Mouse (Mus musculus) hematopoietic stem cell, adult 5-6 weeks (primary cell): ENCODE measurements at regions not wholly inside any gene's neighbourhood (a gene's known extent, or its start where the extent isn't known, plus 50 kb on each side); places are given as distances from the start of the nearest gene placed in this dataset.

ENCODE experiments used
- ATAC-seq, 2 experiments: fragments of 125-278 bp in 1 of 2; replicated peaks in 1 of 2; 2 replicates each; pipeline ENCODE4 v1.8.0; 2016 to 2017; ENCODE audit warnings: inconsistent platforms in 2 of 2, mild to moderate bottlenecking in 2 of 2, moderate number of reproducible peaks in 2 of 2, low read depth in 1 of 2, moderate TSS enrichment in 1 of 2; ENCODE audit not compliant: low FRiP score in 2 of 2, poor library complexity in 2 of 2, severe bottlenecking in 2 of 2, insufficient read depth in 1 of 2, low TSS enrichment in 1 of 2

DNA sequence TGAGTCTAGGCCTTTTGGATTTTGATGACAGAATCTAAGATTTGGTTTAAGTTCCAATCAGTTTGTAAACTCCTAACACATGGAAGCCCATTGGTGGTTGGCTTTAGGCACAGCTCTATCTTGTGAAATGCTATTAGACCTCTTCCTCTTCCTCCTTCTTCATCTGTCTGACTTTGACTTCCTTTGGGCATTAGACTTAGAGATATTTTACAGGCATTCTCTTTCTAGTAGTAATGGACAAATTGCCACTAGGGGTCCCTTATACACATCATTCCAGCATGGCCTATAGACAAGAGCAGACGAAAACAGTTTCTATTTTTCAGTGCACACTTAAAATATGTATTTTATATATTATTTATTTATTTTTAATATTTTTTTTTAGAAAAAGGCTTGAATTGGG, 221.5 kb downstream of the 1500009L16Rik start:
- no peak for ATAC-seq

DNA sequence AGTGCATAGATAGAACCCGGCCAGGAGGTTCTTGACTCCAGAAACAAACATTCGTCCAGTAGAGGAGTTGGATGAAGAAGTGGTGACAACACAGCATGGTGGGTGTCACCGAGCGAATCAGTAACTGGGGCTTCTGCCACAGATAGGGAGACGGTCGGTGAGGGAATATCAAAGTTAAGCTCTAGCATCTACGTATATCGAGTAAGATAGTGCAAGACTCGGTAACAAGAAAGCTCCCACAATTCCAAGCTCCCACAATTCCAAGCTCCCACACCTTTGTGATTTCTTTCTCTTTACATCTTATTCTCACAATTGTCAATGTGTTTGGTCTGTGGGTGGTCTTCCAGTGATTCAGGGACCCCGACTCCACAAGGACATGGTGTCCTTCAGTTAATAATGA, 222.2 kb downstream of the 1500009L16Rik start:
- no peak for ATAC-seq

DNA sequence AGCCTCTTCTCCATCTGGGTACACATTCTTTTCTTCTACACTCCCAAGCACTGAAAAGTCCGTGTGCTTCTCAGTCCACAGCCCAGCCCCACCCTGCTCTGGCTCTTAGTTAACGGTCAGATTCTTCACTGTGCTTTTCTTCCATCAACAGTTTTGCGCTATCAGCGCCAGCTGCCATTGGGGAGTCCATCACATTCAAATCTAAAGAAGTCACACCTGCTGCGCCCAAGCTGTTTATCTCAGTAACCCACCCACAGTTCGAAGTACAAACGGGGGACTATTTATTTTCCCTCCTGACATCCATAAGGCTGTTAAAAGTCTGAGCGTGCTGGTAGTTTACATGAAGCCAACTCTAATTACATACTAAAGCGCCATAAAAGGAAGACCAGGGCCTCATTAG, 222.8 kb downstream of the 1500009L16Rik start:
- no peak for ATAC-seq

DNA sequence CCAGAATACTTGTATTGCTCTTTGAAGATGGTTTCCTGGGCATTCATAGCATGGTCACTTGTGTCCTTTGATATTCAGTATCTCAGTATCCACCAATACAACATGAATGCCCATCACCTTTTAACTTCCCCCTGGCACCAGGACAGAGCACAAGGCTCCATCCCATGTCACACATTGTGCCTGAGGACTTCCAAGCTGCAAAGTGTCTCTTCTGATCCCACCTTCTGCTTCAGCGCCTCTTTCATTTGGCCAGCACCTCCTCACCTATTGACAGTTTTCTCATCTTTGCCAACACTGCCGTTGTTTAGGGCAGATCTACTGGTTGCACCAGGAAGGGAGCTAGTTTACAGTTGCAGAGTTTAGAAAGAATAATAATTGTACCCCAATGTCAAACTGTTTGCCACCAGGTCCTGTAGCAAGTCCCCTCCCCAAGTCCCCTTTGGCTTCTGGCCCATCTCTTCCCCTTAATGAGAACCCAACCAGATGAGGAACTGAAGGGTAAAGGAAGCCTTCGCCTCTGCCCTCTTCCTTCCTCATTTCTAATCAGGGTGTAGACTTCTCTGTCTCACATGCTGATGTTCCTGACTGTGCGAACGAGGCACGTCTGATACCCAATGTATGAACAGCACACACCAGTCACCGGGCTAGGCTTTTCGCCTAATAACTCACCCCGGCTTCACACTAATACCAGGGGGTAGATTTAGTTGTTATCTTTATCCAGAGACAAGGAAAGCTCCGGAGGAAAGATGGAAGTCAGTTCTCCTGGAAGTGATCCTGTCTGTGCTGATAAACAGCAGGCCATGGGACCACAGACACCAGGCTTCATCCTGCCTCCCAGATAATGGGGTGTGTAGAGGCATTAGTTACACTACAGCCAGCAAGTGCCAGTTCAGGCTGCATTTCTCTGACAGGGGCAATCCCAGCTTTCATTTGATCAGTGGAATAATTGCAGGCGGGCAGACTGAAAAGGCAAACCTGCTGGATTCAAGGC, 223.8 kb downstream of the 1500009L16Rik start:
- ATAC-seq, result peak; percentile 93 to 94

DNA sequence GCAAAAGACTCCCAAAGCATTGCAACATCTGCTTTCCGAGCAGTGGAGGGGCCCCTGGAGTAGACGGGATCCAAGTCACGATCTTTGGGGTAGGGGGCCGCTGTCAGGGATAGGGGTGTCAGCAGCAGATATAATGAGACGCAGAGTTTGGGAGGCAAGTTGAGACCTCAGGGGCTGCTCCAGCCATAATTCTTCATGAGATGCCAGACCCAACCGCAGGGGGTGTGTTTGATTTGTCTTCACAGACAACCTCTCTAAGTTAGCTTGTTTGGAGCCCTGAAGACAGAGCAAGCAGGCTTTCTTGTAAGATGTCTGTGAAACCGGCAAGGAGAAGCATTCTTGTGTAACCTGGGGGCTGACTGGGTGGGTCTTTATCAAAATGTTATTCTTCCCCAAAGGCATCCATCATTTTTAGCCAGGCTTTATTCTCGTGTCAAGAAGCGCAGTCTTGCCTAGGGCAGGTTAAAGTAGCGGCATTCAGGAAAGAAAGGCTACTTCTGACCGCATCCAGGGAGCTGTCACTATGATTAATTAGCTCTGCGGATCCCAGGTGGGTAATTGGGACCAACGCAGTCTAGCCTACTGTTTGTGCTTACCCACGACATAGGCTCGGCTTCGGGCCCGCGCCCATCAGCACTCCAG, 234.6 kb downstream of the 1500009L16Rik start:
- no peak for ATAC-seq

DNA sequence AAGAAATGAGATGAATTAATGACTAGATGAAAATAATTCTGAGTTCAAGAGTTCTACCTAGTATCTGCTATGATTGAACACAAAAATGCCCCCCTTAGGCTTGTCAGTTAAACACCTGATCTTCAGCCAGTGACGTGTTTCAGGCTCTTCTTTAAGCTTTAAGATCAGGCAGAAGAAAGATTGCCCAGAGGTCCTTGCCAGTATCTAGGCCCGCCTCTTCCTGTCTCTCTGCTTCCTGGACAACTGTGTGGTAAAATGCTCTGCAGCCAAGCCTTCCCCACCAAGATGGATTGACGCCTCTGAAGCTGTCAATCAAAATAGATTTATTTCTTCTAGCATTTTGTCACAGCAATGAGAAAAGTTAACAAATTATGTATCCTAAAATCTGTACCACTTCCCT, 235.7 kb downstream of the 1500009L16Rik start:
- 0 out of 4 replicates have a peak, but pooled peaks of 1 of the 2 experiments have one; percentile 17 for ATAC-seq

DNA sequence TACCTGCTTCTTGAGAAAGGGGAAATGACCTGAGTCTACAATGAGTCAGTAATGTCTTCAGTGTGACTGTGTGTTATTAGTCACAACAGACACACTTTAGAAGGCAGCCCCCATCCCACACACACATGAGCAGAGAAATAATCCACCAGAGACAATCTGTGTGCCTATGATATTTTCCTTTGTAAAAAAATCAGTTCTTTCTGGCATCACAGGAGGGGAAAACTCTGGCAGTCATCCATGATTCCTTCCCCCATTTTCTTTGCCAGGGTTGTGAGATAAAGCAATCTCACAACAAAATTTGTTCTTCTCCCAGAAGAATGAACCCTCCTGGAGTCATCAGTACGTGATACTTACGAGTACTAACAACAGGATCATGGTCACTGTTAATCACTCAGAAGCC, 236.2 kb downstream of the 1500009L16Rik start:
- no peak for ATAC-seq

DNA sequence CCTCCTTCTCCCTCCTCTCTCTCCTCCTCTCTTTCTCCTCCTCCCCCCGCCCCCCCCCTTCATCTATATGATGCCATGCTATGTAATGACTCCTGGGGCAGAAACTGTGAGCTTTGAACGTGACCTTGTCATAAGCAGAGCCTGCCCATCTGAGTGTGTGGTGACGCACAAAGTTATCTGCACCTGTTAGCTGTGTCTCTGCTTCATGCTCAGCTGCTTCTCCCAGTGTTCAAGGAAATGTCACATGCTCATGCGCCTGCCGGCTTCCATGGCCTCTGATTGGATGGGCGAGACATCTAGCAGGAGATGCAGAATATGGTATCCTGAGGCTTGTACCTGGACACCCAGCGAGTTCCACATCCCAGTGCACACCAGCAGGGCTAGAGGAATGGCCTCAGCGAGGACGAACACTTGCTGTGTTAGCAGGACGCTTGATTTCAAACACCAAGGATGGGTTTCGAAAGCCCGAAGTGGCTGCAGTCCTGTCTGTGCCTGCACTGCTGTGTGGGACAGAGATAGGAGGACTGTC, 240.6 kb downstream of the 1500009L16Rik start:
- no peak for ATAC-seq

DNA sequence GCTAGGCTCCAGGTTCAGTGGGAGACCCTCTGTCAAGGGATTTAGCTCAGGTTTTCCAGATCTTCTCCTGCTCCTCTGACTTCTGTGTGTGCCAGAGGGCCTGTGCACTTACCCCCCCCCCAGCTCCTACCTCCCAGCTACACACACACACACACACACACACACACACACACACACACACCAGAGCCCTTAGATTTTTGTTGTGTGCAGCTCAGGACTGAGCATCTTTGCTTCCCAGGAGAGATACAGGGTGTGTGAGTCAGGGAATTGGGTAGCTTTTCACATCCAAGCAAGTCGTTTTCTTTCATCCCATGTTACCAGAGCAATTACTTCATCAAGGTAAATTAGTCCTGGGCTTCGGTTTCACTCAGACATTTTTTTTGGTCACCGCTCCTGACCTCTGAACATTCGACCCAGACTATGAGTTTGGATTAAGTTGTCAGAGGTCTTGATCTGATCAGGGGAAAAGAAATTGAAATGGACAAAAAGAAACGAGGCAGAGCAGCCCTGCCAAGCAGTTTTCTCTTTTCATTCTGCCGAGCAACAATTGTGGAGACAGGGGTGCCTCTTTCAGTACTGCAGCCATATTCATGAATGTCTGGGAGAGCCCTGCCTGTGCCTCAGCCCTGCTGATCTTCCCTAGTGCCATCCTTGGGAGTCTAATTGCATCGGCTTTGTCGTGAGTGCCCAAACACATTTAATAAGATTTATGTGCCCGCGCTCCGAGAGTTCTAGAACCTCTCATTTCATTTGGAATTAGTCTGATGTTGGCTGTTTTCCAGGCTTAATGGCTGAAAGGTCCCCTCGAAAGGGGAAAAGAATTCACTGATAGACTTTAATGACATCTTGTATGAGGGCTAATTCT, 241.3 kb downstream of the 1500009L16Rik start:
- no peak for ATAC-seq

DNA sequence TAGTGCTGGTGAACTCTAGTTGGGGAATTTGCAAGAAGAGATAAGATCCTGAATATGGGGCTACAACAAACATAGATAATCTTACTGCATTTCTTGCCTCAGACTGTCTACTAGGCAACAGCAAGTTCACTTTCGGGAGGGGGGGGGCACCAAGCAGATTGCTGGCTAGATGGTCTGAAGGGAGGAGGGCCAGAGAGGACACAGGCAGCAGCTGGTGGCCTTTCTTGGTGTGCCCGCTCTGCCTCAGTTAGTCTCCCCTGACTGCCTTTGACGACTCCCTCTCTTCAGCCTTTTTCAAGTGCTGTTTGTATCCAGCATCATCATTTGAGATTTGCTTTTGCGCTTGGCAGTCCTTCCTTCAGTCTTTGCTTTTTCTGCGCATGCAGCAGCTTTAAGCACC, 242.2 kb downstream of the 1500009L16Rik start:
- no peak for ATAC-seq

DNA sequence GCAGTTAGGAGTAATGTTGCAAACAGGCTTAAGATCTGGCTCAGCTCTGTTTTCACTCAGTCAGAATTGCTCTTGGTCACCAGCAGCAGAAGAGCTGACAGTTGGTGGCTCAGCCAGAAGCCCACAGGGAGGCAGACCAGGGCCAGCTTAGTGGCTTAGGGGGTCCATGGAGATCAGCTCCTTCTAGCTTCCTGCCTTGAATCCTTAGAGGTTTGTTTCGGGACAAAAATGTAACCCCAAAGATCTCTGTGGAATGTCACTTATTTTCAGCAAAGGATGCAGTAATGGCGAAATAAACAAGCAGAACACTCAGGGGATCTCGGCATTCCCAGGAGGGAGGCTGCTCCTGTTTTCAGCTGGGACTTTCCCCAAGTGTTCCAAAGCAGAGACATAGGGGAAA, 247.8 kb downstream of the 1500009L16Rik start:
- no peak for ATAC-seq

DNA sequence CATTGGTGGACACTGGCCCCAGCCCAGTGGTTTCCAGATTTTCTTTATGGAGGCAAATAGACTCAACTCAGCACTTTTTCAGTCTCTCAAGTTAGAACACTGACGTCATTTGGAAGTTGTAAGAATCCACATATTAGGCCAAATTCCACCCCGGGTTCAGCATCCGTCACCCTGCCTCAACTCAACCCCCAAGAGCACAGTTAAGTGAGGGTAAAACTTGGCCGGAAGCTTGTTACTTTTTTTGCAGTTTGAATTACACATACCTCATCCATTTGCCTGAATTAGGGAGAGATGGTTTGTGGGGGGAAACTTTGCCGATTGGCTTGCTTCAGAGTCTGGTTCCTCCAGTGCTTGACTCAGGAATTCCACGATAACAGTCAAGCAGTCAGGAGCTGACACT, 251.9 kb downstream of the 1500009L16Rik start:
- ATAC-seq, result no peak

DNA sequence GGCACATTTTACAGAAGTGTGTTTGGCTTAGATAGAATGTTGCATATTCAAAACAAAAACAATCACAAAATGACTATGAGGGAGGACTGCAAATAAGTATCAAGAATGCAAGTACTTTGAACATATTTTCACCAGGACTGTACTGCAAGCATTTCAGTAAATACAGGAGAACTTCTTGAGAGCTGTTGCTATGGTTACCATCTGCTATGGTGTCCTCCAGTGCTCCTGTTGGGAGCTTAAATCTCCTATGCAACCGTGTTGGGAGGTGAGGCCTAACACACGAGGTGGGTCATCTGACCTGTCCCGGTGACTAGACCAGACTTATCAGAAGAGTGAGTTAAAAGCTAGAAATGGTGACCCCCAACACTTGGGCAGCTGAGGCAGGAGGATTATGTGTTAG, 253.9 kb downstream of the 1500009L16Rik start:
- no peak for ATAC-seq

DNA sequence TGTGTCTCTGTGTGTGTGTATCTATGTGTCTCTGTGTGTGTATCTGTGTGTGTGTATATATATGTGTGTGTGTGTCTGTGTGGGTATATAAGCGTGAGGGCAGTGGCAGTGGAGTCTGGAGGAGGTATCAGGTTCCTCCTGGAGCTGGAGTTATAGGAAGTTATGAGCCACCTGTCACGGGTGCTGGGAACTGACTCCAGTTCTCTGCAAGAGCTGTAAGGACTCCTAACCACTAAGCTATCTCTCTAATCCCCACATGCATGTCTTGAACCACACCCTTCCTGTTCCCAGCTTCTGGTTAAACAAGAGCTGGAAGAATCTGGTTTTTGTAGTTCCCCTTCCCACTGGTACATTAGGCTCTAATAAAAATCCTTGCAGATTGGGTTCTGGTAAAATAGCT, 257.3 kb downstream of the 1500009L16Rik start:
- ATAC-seq, result no peak

DNA sequence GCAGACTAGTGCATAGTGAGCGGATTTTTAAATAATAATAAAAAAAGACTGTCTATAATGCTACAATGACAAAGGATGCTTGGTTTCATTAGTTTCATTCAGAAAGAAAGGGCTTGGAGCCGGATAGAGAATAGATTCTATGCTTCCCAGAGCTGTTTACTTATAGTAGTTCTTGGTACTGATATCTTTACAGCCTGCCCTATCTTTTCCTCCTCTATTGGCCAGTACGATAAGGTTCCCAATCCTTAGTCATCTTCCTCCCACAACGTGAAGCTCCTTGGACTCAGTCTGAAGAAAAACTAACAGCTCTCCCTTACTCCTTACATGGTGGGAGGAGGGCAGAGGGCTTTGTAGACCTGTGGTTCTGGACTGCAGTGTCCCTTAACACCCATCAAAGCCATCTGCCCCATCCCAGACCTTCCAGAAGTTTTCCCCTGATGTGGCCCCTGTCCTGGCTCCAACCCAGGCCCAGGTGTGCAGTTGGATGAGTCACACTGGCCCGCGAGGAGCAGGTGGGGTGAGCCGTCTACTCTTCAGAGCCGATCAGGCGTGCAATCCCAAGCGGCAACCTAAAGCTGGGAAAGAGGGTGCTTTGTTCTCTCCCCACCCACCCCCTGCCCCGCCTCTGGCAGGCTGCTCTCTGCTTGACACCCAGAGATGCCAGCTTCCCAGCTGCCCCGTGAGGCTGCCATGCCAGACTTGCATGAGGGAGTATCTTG, 262.2 kb downstream of the 1500009L16Rik start:
- no peak for ATAC-seq

DNA sequence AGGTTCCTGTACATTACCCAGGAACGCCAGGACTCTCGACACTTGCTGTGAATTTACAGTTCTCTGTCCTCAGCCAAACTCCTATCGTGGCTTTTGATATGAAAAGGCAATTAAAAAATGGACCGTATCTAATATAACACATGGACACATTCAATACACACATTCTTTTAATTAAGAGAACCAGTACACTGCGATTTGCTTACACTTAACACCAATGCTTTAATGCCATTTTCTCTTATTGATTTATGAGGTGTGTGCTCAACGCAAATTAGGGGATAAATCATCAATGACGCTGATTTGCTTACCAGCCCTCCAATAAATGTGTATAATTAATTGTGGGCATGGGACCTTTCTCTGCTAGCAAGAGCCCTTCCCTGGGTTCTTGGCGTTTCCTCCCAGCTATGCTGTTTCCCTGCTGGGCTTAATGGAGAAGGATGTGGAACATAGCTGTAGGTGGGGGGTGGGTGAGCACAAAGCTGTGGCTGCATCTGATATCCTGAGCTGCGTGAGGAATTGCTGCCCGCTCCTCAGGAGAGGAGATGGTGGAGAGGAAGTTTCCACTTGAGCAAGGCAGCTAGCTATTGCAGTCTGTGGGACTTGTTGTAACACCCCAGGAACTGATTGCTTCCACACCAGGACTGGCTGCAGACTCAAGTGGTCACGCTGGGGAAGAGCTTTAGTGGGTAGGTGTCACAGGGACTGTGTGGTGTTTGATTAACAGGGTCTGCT, 270.1 kb downstream of the 1500009L16Rik start:
- peak; percentile 66 to 69 for ATAC-seq
